Mouse (Mus musculus) forebrain, postnatal 0 days (tissue): ENCODE measurements around the gene Nxpe4. TPM values are rescaled to one million over a fixed set of nuclear protein-coding genes. Genes with fewer than 3 reads are reported as not detected.
A peak's percentile ranks its signal among the peaks of the same experiment; 100 is the strongest.

Experiments
- ATAC-seq: fragments of 200-750 bp; cut with Nextera tagmentation; 2 replicates; pipeline ENCODE4 v1.8.0; 2017; ENCODE audit warnings: mild to moderate bottlenecking, moderate library complexity
- DNase-seq: peaks from one replicate; pipeline ENCODE4 v3.0.0-alpha.2; 2015
- H3K27ac ChIP-seq: fragments of 300-500 bp; sonication (generic); 2 replicates; pipeline ENCODE4 v1.5.1; 2014; ENCODE audit warnings: low read depth, mild to moderate bottlenecking, antibody characterized with exemption, low read length, moderate library complexity, mixed read lengths
- H3K27me3 ChIP-seq: fragments of 300-500 bp; sonication (generic); 2 replicates; pipeline ENCODE4 v1.6.1; 2014; ENCODE audit warnings: mild to moderate bottlenecking, low read length, mixed read lengths; ENCODE audit not compliant: insufficient read depth
- H3K36me3 ChIP-seq: fragments of 300-500 bp; sonication (generic); 2 replicates; pipeline ENCODE4 v1.6.1; 2014; ENCODE audit warnings: mild to moderate bottlenecking, moderate library complexity; ENCODE audit not compliant: insufficient read depth
- H3K4me1 ChIP-seq: fragments of 300-500 bp; sonication (generic); 2 replicates; pipeline ENCODE4 v1.6.1; 2014; ENCODE audit warnings: antibody characterized with exemption; ENCODE audit not compliant: insufficient read depth
- H3K4me2 ChIP-seq: fragments of 300-500 bp; sonication (generic); 2 replicates; pipeline ENCODE4 v1.6.1; 2014; ENCODE audit warnings: low read depth, mild to moderate bottlenecking, moderate library complexity
- H3K4me3 ChIP-seq: fragments of 300-500 bp; sonication (generic); 2 replicates; pipeline ENCODE4 v1.5.1; 2014; ENCODE audit warnings: low read depth, low read length, mixed read lengths
- H3K9ac ChIP-seq: fragments of 300-500 bp; sonication (generic); 2 replicates; pipeline ENCODE4 v1.6.1; 2014; ENCODE audit warnings: mild to moderate bottlenecking
- H3K9me3 ChIP-seq: fragments of 300-500 bp; sonication (generic); 2 replicates; pipeline ENCODE4 v1.6.1; 2016; ENCODE audit warnings: low read length
- CTCF ChIP-seq: sonication (generic); IDR thresholded peaks from 2 replicates; pipeline ENCODE4 v1.5.1; 2016; ENCODE audit warnings: antibody characterized with exemption, control low read depth, low read depth
- WGBS: fragments of 180-500 bp; shearing (Covaris S2); extraction: QIAGEN DNeasy Blood & Tissue Kit; methylation state at CpG from one replicate; pipeline ENCODE4 v1.1.7; 2014; 5-methylcytosine and 5-hydroxymethylcytosine counted together
- polyA plus RNA-seq: library from polyadenylated mRNA; unstranded; fragments of >200 nt; fragmentation: Nextera tagmentation; extraction: Ambion mirVana; gene quantifications from 2 replicates; pipeline ENCODE4 v1.2.1, GENCODE M21; 2015
- total RNA-seq: library from RNA; depleted of rRNA; stranded (reverse); fragments of >200 nt; gene quantifications from 2 replicates; pipeline ENCODE4 v1.2.3, GENCODE M21; 2014

The Nxpe4 gene
- total and polyA plus RNA-seq, 2 experiments from 2014 or later, result 8.3 to 20.2 TPM

GRCm38 (mm10) chr9:48176764-48177163 lies 14.9 kb downstream of the Nxpe4 start:
- no peak overlapping the region for H3K4me2 ChIP-seq

GRCm38 (mm10) chr9:48181300-48181699 lies 19.5 kb downstream of the Nxpe4 start:
- Histone ChIP-seq H3K4me1 (0 out of 2 replicates have a peak, but pooled peaks cover 8% of the 10 kb centered on the region), H3K4me2 (no peak overlapping the region), H3K36me3 (no peaks in the 10 kb centered on the region), H3K27ac (no peak overlapping the region), H3K27me3 (no peaks in the 10 kb centered on the region), H3K9me3 (no peaks in the 10 kb centered on the region), H3K9ac (no peak overlapping the region), H3K4me3 (no peak overlapping the region)
- TF ChIP-seq CTCF, result no peak
- no peak for DNase-seq
- no peak for ATAC-seq
- 75% methylated on average over 7 of the region's 7 CpGs for WGBS

More at GRCm38 (mm10) chr9:48176764-48177163, 14.9 kb downstream of the Nxpe4 start:
- peak; percentile 48; the same call in 1 of the 2 replicates for TF ChIP-seq CTCF
- no peak overlapping the region for H3K9ac ChIP-seq
- H3K27me3 ChIP-seq, result no peaks in the 10 kb centered on the region
- WGBS, result 57% methylated on average over 1 of the region's 1 CpGs
- no peak overlapping the region for H3K4me3 ChIP-seq
- ATAC-seq (no peak), DNase-seq (no peak)
- H3K4me1 ChIP-seq, result no peaks in the 10 kb centered on the region
- H3K27ac ChIP-seq, result no peak overlapping the region
- no peaks in the 10 kb centered on the region for H3K36me3 ChIP-seq
- no peaks in the 10 kb centered on the region for H3K9me3 ChIP-seq

GRCm38 (mm10) chr9:48182718-48183414 lies 21.0 kb downstream of the Nxpe4 start:
- Histone ChIP-seq H3K4me3 (no peak overlapping the region), H3K4me1 (0 out of 2 replicates have a peak, but pooled peaks cover 8% of the 10 kb centered on the region), H3K9ac (no peak overlapping the region), H3K27me3 (no peaks in the 10 kb centered on the region), H3K9me3 (no peaks in the 10 kb centered on the region), H3K4me2 (no peak overlapping the region), H3K27ac (no peak overlapping the region), H3K36me3 (no peaks in the 10 kb centered on the region)
- ATAC-seq (no peak; the same call in 1 of the 2 replicates), DNase-seq (no peak)
- WGBS, result 11% methylated on average over 7 of the region's 7 CpGs
- no peak for TF ChIP-seq CTCF

GRCm38 (mm10) chr9:48184319-48184718 lies 22.5 kb downstream of the Nxpe4 start:
- H3K9me3 ChIP-seq, result no peaks in the 10 kb centered on the region
- 56% methylated on average over 7 of the region's 7 CpGs for WGBS
- H3K9ac ChIP-seq, result no peak overlapping the region
- peak; percentile 41 for DNase-seq
- H3K36me3 ChIP-seq, result no peaks in the 10 kb centered on the region
- peak; percentile 36; the same call in 1 of the 2 replicates for ATAC-seq
- H3K4me3 ChIP-seq, result no peak overlapping the region
- H3K4me1 ChIP-seq, result 0 out of 2 replicates have a peak, but pooled peaks cover 8% of the 10 kb centered on the region
- H3K4me2 ChIP-seq, result no peak overlapping the region
- no peaks in the 10 kb centered on the region for H3K27me3 ChIP-seq
- H3K27ac ChIP-seq, result no peak overlapping the region
- no peak for TF ChIP-seq CTCF

GRCm38 (mm10) chr9:48188854-48189253 lies 27.0 kb downstream of the Nxpe4 start:
- no peak for ATAC-seq
- Histone ChIP-seq H3K4me2 (no peak overlapping the region), H3K9me3 (no peaks in the 10 kb centered on the region), H3K9ac (no peak overlapping the region), H3K4me3 (no peak overlapping the region), H3K27ac (no peak overlapping the region), H3K4me1 (no peaks in the 10 kb centered on the region), H3K36me3 (no peaks in the 10 kb centered on the region), H3K27me3 (no peaks in the 10 kb centered on the region)
- no peak for DNase-seq
- WGBS, result 91% methylated on average over 6 of the region's 6 CpGs
- no peak for TF ChIP-seq CTCF

GRCm38 (mm10) chr9:48197458-48197884 lies 35.6 kb downstream of the Nxpe4 start:
- ATAC-seq, result peak; percentile 40
- 0 out of 2 replicates have a peak overlapping the region, but pooled peaks have one; percentile 26 for H3K9ac ChIP-seq

GRCm38 (mm10) chr9:48210970-48211369 lies 49.1 kb downstream of the Nxpe4 start:
- whole genome bisulfite sequencing, result 94% methylated on average over 6 of the region's 6 CpGs
- ATAC-seq (no peak), DNase-seq (no peak)
- Histone ChIP-seq H3K27me3 (no peaks in the 10 kb centered on the region), H3K9me3 (no peaks in the 10 kb centered on the region), H3K4me2 (no peak overlapping the region), H3K4me1 (peaks cover 5% of the 10 kb centered on the region; the same call in 1 of the 2 replicates), H3K9ac (no peak overlapping the region), H3K36me3 (no peaks in the 10 kb centered on the region), H3K27ac (no peak overlapping the region), H3K4me3 (no peak overlapping the region)
- TF ChIP-seq CTCF, result no peak

More at GRCm38 (mm10) chr9:48197458-48197884, 35.6 kb downstream of the Nxpe4 start:
- Histone ChIP-seq H3K4me1 (peaks cover 5% of the 10 kb centered on the region; the same call in 1 of the 2 replicates), H3K27me3 (no peaks in the 10 kb centered on the region), H3K4me2 (no peak overlapping the region; the same call in 1 of the 2 replicates), H3K9me3 (no peaks in the 10 kb centered on the region), H3K4me3 (no peak overlapping the region), H3K36me3 (no peaks in the 10 kb centered on the region), H3K27ac (no peak overlapping the region)
- WGBS, result 9% methylated on average over 12 of the region's 12 CpGs
- peak; percentile 53 for DNase-seq
- TF ChIP-seq CTCF, result no peak
